Mouse (Mus musculus) liver, embryonic 13.5 days (tissue): ENCODE results near the gene Scrt2. TPM values are rescaled to one million over a fixed set of nuclear protein-coding genes. Genes with fewer than 3 reads are reported as not detected.

Source experiments
- ATAC-seq: fragments of 200-750 bp; cut with Nextera tagmentation; 2 replicates; pipeline ENCODE4 v1.8.0; 2017; ENCODE audit warnings: low read depth, mild to moderate bottlenecking, moderate number of reproducible peaks, moderate library complexity
- DNase-seq: peaks from one replicate; pipeline ENCODE4 v3.0.0; 2022
- H3K27ac ChIP-seq: fragments of 300-500 bp; sonication (generic); 2 replicates; pipeline ENCODE4 v1.5.1; 2015; ENCODE audit warnings: moderate library complexity, mild to moderate bottlenecking, inconsistent platforms
- H3K27me3 ChIP-seq: fragments of 300-500 bp; sonication (generic); 2 replicates; pipeline ENCODE4 v1.6.1; 2015; ENCODE audit warnings: mild to moderate bottlenecking, inconsistent platforms
- H3K36me3 ChIP-seq: fragments of 300-500 bp; sonication (generic); 2 replicates; pipeline ENCODE4 v1.6.1; 2015; ENCODE audit warnings: mild to moderate bottlenecking, inconsistent platforms
- H3K4me1 ChIP-seq: fragments of 300-500 bp; sonication (generic); replicated peaks from 2 replicates; pipeline ENCODE4 v1.6.1; 2015; ENCODE audit warnings: inconsistent platforms
- H3K4me2 ChIP-seq: fragments of 300-500 bp; sonication (generic); 2 replicates; pipeline ENCODE4 v1.6.1; 2015; ENCODE audit warnings: inconsistent platforms, mild to moderate bottlenecking, moderate library complexity
- H3K4me3 ChIP-seq: fragments of 300-500 bp; sonication (generic); replicated peaks from 2 replicates; pipeline ENCODE4 v1.5.1; 2015; ENCODE audit warnings: mild to moderate bottlenecking, inconsistent platforms
- H3K9ac ChIP-seq: fragments of 300-500 bp; sonication (generic); 2 replicates; pipeline ENCODE4 v1.6.1; 2015; ENCODE audit warnings: mild to moderate bottlenecking, inconsistent platforms
- H3K9me3 ChIP-seq: fragments of 300-500 bp; sonication (generic); replicated peaks from 2 replicates; pipeline ENCODE4 v1.6.1; 2016; ENCODE audit warnings: inconsistent platforms
- WGBS: fragments of 180-500 bp; shearing (Covaris S2); methylation state at CpG from one replicate; pipeline ENCODE4 v1.1.7; 2015; ENCODE audit not compliant: insufficient replicate concordance; 5-methylcytosine and 5-hydroxymethylcytosine counted together
- polyA plus RNA-seq: library from polyadenylated mRNA; unstranded; fragments of >200 nt; fragmentation: Nextera tagmentation; extraction: Ambion mirVana; gene quantifications from 2 replicates; pipeline ENCODE4 v1.2.1, GENCODE M21; 2015

Scrt2 gene
- polyA plus RNA-seq, 1 experiment from 2014 or later = not detected

GRCm38 (mm10) chr2:152093356-152093792, 12.0 kb downstream of the Scrt2 start:
- Histone ChIP-seq H3K27me3 (peaks cover 97% of the 10 kb centered on the region), H3K4me1 (peaks cover 12% of the 10 kb centered on the region), H3K9ac (no peak overlapping the region), H3K4me2 (peak overlapping the region; percentile 55), H3K4me3 (peak overlapping the region; percentile 46), H3K9me3 (no peaks in the 10 kb centered on the region), H3K36me3 (no peaks in the 10 kb centered on the region), H3K27ac (no peak overlapping the region)
- no peak for ATAC-seq
- WGBS = 5% methylated on average over 51 of the region's 60 CpGs
- DNase-seq = no peak

GRCm38 (mm10) chr2:152094856-152095545, 13.7 kb downstream of the Scrt2 start:
- Histone ChIP-seq H3K9me3 (no peaks in the 10 kb centered on the region), H3K27me3 (peaks cover 95% of the 10 kb centered on the region), H3K9ac (no peak overlapping the region), H3K36me3 (no peaks in the 10 kb centered on the region), H3K4me2 (0 out of 2 replicates have a peak overlapping the region, but pooled peaks have one; percentile 17), H3K4me3 (no peak overlapping the region), H3K4me1 (peaks cover 12% of the 10 kb centered on the region), H3K27ac (no peak overlapping the region)
- DNase-seq (no peak), ATAC-seq (no peak)
- 7% methylated on average over 29 of the region's 29 CpGs for WGBS

GRCm38 (mm10) chr2:152096922-152097321, 15.6 kb downstream of the Scrt2 start:
- Histone ChIP-seq H3K27me3 (peaks cover 93% of the 10 kb centered on the region), H3K9me3 (no peaks in the 10 kb centered on the region), H3K9ac (no peak overlapping the region), H3K4me1 (peaks cover 12% of the 10 kb centered on the region), H3K4me2 (no peak overlapping the region), H3K27ac (no peak overlapping the region), H3K4me3 (no peak overlapping the region), H3K36me3 (no peaks in the 10 kb centered on the region)
- 61% methylated on average over 2 of the region's 2 CpGs for WGBS
- ATAC-seq (no peak), DNase-seq (no peak)

GRCm38 (mm10) chr2:152097916-152098315, 16.6 kb downstream of the Scrt2 start:
- Histone ChIP-seq H3K9me3 (no peaks in the 10 kb centered on the region), H3K4me3 (no peak overlapping the region), H3K4me2 (no peak overlapping the region), H3K27me3 (peaks cover 93% of the 10 kb centered on the region), H3K36me3 (no peaks in the 10 kb centered on the region), H3K27ac (no peak overlapping the region), H3K9ac (no peak overlapping the region), H3K4me1 (peaks cover 12% of the 10 kb centered on the region)
- 61% methylated on average over 11 of the region's 11 CpGs for WGBS
- no peak for ATAC-seq
- no peak for DNase-seq

- ATAC-seq (no peak), DNase-seq (no peak)
- Histone ChIP-seq H3K27me3 (peaks cover 89% of the 10 kb centered on the region), H3K4me1 (peaks cover 10% of the 10 kb centered on the region), H3K36me3 (no peaks in the 10 kb centered on the region), H3K4me2 (no peak overlapping the region), H3K4me3 (no peak overlapping the region), H3K9me3 (no peaks in the 10 kb centered on the region), H3K27ac (no peak overlapping the region), H3K9ac (no peak overlapping the region)
- WGBS = 58% methylated on average over 3 of the region's 3 CpGs
These were observed 18.2 kb downstream of the Scrt2 start for GRCm38 (mm10) chr2:152099538-152099937.

GRCm38 (mm10) chr2:152101761-152102160, 20.4 kb downstream of the Scrt2 start:
- H3K4me2 ChIP-seq = no peak overlapping the region
- no peak overlapping the region for H3K4me3 ChIP-seq
- no peak for ATAC-seq
- peaks cover 66% of the 10 kb centered on the region for H3K27me3 ChIP-seq
- H3K36me3 ChIP-seq = no peaks in the 10 kb centered on the region
- H3K9ac ChIP-seq = no peak overlapping the region
- H3K9me3 ChIP-seq = no peaks in the 10 kb centered on the region
- peaks cover 21% of the 10 kb centered on the region for H3K4me1 ChIP-seq
- DNase-seq = no peak
- 70% methylated on average over 13 of the region's 13 CpGs for WGBS
- no peak overlapping the region for H3K27ac ChIP-seq

GRCm38 (mm10) chr2:152102369-152102768, 21.0 kb downstream of the Scrt2 start:
- Histone ChIP-seq H3K9ac (no peak overlapping the region), H3K9me3 (no peaks in the 10 kb centered on the region), H3K4me2 (no peak overlapping the region), H3K4me3 (no peak overlapping the region), H3K27ac (no peak overlapping the region), H3K36me3 (peaks cover 1% of the 10 kb centered on the region), H3K4me1 (peaks cover 25% of the 10 kb centered on the region), H3K27me3 (peaks cover 60% of the 10 kb centered on the region)
- ATAC-seq (no peak), DNase-seq (no peak)
- 53% methylated on average over 6 of the region's 6 CpGs for WGBS

- H3K27ac ChIP-seq = peak overlapping the region; percentile 95
- no peaks in the 10 kb centered on the region for H3K9me3 ChIP-seq
- H3K9ac ChIP-seq = peak overlapping the region; percentile 95
- ATAC-seq (peak; percentile 53), DNase-seq (no peak)
- H3K4me1 ChIP-seq = peaks cover 25% of the 10 kb centered on the region
- peak overlapping the region; percentile 77 for H3K4me2 ChIP-seq
- peaks cover 25% of the 10 kb centered on the region for H3K36me3 ChIP-seq
- peak overlapping the region; percentile 78 for H3K4me3 ChIP-seq
- WGBS = 14% methylated on average over 17 of the region's 17 CpGs
- H3K27me3 ChIP-seq = peaks cover 41% of the 10 kb centered on the region
These were observed 23.5 kb downstream of the Scrt2 start for GRCm38 (mm10) chr2:152104711-152105317.

- H3K9ac ChIP-seq = peak within 1 kb of the TSS; percentile 95
- H3K4me3 ChIP-seq = peak within 1 kb of the TSS; percentile 78
- peak within 1 kb of the TSS; percentile 77 for H3K4me2 ChIP-seq
- 1% methylated on average over 84 of the region's 84 CpGs for WGBS
- peak; percentile 91 for DNase-seq
- H3K27ac ChIP-seq = peak within 1 kb of the TSS; percentile 95
- H3K36me3 ChIP-seq = peaks cover 31% of the 10 kb centered on the region
- peaks cover 25% of the 10 kb centered on the region for H3K4me1 ChIP-seq
- peaks cover 33% of the 10 kb centered on the region for H3K27me3 ChIP-seq
- peak; percentile 95 for ATAC-seq
- H3K9me3 ChIP-seq = no peaks in the 10 kb centered on the region
These were observed 24.2 kb downstream of the Scrt2 start, which contains the start of gene Srxn1 for GRCm38 (mm10) chr2:152105318-152106224. TSS of gene Srxn1 (plus strand) at chr2:152105516.

GRCm38 (mm10) chr2:152106225-152106595, 24.9 kb downstream of the Scrt2 start:
- Histone ChIP-seq H3K9ac (peak overlapping the region; percentile 95), H3K36me3 (peaks cover 31% of the 10 kb centered on the region), H3K9me3 (no peaks in the 10 kb centered on the region), H3K27ac (peak overlapping the region; percentile 95), H3K4me3 (peak overlapping the region; percentile 78), H3K4me1 (peaks cover 25% of the 10 kb centered on the region), H3K4me2 (peak overlapping the region; percentile 77), H3K27me3 (peaks cover 29% of the 10 kb centered on the region)
- WGBS = 76% methylated on average over 3 of the region's 3 CpGs
- DNase-seq (no peak), ATAC-seq (no peak)

GRCm38 (mm10) chr2:152106597-152106996, 25.3 kb downstream of the Scrt2 start:
- peak overlapping the region; percentile 77 for H3K4me2 ChIP-seq
- peak overlapping the region; percentile 95 for H3K9ac ChIP-seq
- H3K27me3 ChIP-seq = peaks cover 25% of the 10 kb centered on the region
- peaks cover 28% of the 10 kb centered on the region for H3K4me1 ChIP-seq
- no peaks in the 10 kb centered on the region for H3K9me3 ChIP-seq
- peaks cover 31% of the 10 kb centered on the region for H3K36me3 ChIP-seq
- WGBS = 94% methylated on average over 10 of the region's 10 CpGs
- ATAC-seq (no peak), DNase-seq (no peak)
- peak overlapping the region; percentile 95 for H3K27ac ChIP-seq
- peak overlapping the region; percentile 78 for H3K4me3 ChIP-seq
